Mouse (Mus musculus) liver, embryonic 13.5 days (tissue): Measurements from ENCODE around the gene Gm10719. TPM values are rescaled to one million over a fixed set of nuclear protein-coding genes. Genes with fewer than 3 reads are reported as not detected.
"Not testable (repeated sequence)": the region's sequence is repeated elsewhere in the genome, so short reads cannot be mapped to it uniquely, and the experiment has no call there.

Experiments used
- ATAC-seq: fragments of 200-750 bp; cut with Nextera tagmentation; 2 replicates; pipeline ENCODE4 v1.8.0; 2017; ENCODE audit warnings: low read depth, mild to moderate bottlenecking, moderate number of reproducible peaks, moderate library complexity
- DNase-seq: peaks from one replicate; pipeline ENCODE4 v3.0.0; 2022
- H3K27ac ChIP-seq: fragments of 300-500 bp; sonication (generic); 2 replicates; pipeline ENCODE4 v1.5.1; 2015; ENCODE audit warnings: moderate library complexity, mild to moderate bottlenecking, inconsistent platforms
- H3K27me3 ChIP-seq: fragments of 300-500 bp; sonication (generic); 2 replicates; pipeline ENCODE4 v1.6.1; 2015; ENCODE audit warnings: mild to moderate bottlenecking, inconsistent platforms
- H3K36me3 ChIP-seq: fragments of 300-500 bp; sonication (generic); 2 replicates; pipeline ENCODE4 v1.6.1; 2015; ENCODE audit warnings: mild to moderate bottlenecking, inconsistent platforms
- H3K4me1 ChIP-seq: fragments of 300-500 bp; sonication (generic); replicated peaks from 2 replicates; pipeline ENCODE4 v1.6.1; 2015; ENCODE audit warnings: inconsistent platforms
- H3K4me2 ChIP-seq: fragments of 300-500 bp; sonication (generic); 2 replicates; pipeline ENCODE4 v1.6.1; 2015; ENCODE audit warnings: inconsistent platforms, mild to moderate bottlenecking, moderate library complexity
- H3K4me3 ChIP-seq: fragments of 300-500 bp; sonication (generic); replicated peaks from 2 replicates; pipeline ENCODE4 v1.5.1; 2015; ENCODE audit warnings: mild to moderate bottlenecking, inconsistent platforms
- H3K9ac ChIP-seq: fragments of 300-500 bp; sonication (generic); 2 replicates; pipeline ENCODE4 v1.6.1; 2015; ENCODE audit warnings: mild to moderate bottlenecking, inconsistent platforms
- H3K9me3 ChIP-seq: fragments of 300-500 bp; sonication (generic); replicated peaks from 2 replicates; pipeline ENCODE4 v1.6.1; 2016; ENCODE audit warnings: inconsistent platforms
- WGBS: fragments of 180-500 bp; shearing (Covaris S2); methylation state at CpG from one replicate; pipeline ENCODE4 v1.1.7; 2015; ENCODE audit not compliant: insufficient replicate concordance; 5-methylcytosine and 5-hydroxymethylcytosine counted together
- microRNA-seq: library from miRNA; unstranded; fragments of <30 nt; microRNA quantifications from one replicate; pipeline ENCODE4, GENCODE M21; 2016
- polyA plus RNA-seq: library from polyadenylated mRNA; unstranded; fragments of >200 nt; fragmentation: Nextera tagmentation; extraction: Ambion mirVana; gene quantifications from 2 replicates; pipeline ENCODE4 v1.2.1, GENCODE M21; 2015

The Gm10719 gene
- polyA plus RNA-seq, 1 experiment from 2014 or later = not detected

GRCm38 (mm10) chr9:3027200-3027599 lies 10.0 kb downstream of the Gm10719 start:
- DNase-seq, H3K4me1 ChIP-seq, H3K9ac ChIP-seq, H3K4me2 ChIP-seq, H3K27ac ChIP-seq, H3K9me3 ChIP-seq, H3K27me3 ChIP-seq, ATAC-seq, H3K4me3 ChIP-seq, H3K36me3 ChIP-seq: not testable (repeated sequence)
- WGBS = 62% methylated on average over 9 of the region's 9 CpGs

- WGBS = 56% methylated on average over 13 of the region's 16 CpGs
- not testable (repeated sequence) for H3K36me3 ChIP-seq, H3K4me3 ChIP-seq, H3K4me2 ChIP-seq, H3K9ac ChIP-seq, H3K9me3 ChIP-seq, H3K27ac ChIP-seq, H3K27me3 ChIP-seq, H3K4me1 ChIP-seq, ATAC-seq
- peak; percentile 71 for DNase-seq
Observed at GRCm38 (mm10) chr9:3029276-3030000, 12.2 kb downstream of the Gm10719 start.

- not testable (repeated sequence) for H3K4me1 ChIP-seq, H3K27ac ChIP-seq, ATAC-seq, H3K27me3 ChIP-seq, H3K9me3 ChIP-seq, H3K36me3 ChIP-seq, H3K4me2 ChIP-seq, DNase-seq, H3K9ac ChIP-seq, H3K4me3 ChIP-seq
- 58% methylated on average over 2 of the region's 10 CpGs for WGBS
Observed at GRCm38 (mm10) chr9:3030677-3031318, 13.6 kb downstream of the Gm10719 start.

GRCm38 (mm10) chr9:3034299-3034698 lies 17.1 kb downstream of the Gm10719 start, which contains the start of gene Gm17535:
Gene Gm17535, plus strand, starts transcription at chr9:3034599.
- H3K27me3 ChIP-seq, H3K9me3 ChIP-seq, H3K9ac ChIP-seq, H3K4me3 ChIP-seq, H3K36me3 ChIP-seq, DNase-seq, ATAC-seq, H3K4me2 ChIP-seq, H3K4me1 ChIP-seq, H3K27ac ChIP-seq: not testable (repeated sequence)
- 43% methylated on average over 1 of the region's 8 CpGs for WGBS

- 57% methylated on average over 8 of the region's 8 CpGs for WGBS
- H3K9ac ChIP-seq, H3K27me3 ChIP-seq, ATAC-seq, H3K36me3 ChIP-seq, H3K9me3 ChIP-seq, H3K4me2 ChIP-seq, H3K4me1 ChIP-seq, H3K4me3 ChIP-seq, H3K27ac ChIP-seq, DNase-seq: not testable (repeated sequence)
Observed at GRCm38 (mm10) chr9:3036577-3036976, 19.4 kb downstream of the Gm10719 start, which contains the start of gene Gm10715. Gene Gm10715, plus strand, starts transcription at chr9:3036877.

- H3K27me3 ChIP-seq, H3K36me3 ChIP-seq, H3K9ac ChIP-seq, H3K4me3 ChIP-seq, H3K4me1 ChIP-seq, H3K9me3 ChIP-seq, H3K27ac ChIP-seq, DNase-seq, ATAC-seq, H3K4me2 ChIP-seq: not testable (repeated sequence)
- 50% methylated on average over 4 of the region's 4 CpGs for WGBS
Observed at GRCm38 (mm10) chr9:3038161-3038560, 21.0 kb downstream of the Gm10719 start.

Small RNA genes lying within 50 kb of the gene (microRNA-seq; reads per million reads assigned to microRNA genes)
- gene Mir101c = not detected

Other genes with a start within 250 kb of the Gm10719 start
- not detected in 2 replicates for gene Gm10722, start 16.5 kb upstream of the Gm10719 start, polyA plus RNA-seq
- gene Gm11168, start 14.1 kb upstream of the Gm10719 start, polyA plus RNA-seq = not detected in 2 replicates
- not detected in 2 replicates for gene Gm10721, start 4.3 kb upstream of the Gm10719 start, polyA plus RNA-seq
- not detected in 2 replicates for gene Gm10720, start 1.8 kb upstream of the Gm10719 start, polyA plus RNA-seq
- gene Gm10718, start 6.1 kb downstream of the Gm10719 start, polyA plus RNA-seq = not detected in 2 replicates
- not detected in 2 replicates for gene Gm10717, start 8.0 kb downstream of the Gm10719 start, polyA plus RNA-seq
- not detected in 2 replicates for gene Gm17535, start 17.2 kb downstream of the Gm10719 start, polyA plus RNA-seq
- not detected in 2 replicates for gene Gm10715, start 19.5 kb downstream of the Gm10719 start, polyA plus RNA-seq